Mouse (Mus musculus) frontal cortex, adult 2 months (tissue): ENCODE data around the gene Itgb1. TPM values are rescaled to one million over a fixed set of nuclear protein-coding genes. Genes with fewer than 3 reads are reported as not detected.

ENCODE experiments used
- polyA plus RNA-seq: library from polyadenylated mRNA; depleted of rRNA; stranded (reverse); fragments of >200 nt; gene quantifications from 2 replicates; pipeline ENCODE4 v1.2.3, GENCODE M21; 2012; rRNA removed

Gene Itgb1
- polyA plus RNA-seq, 1 experiment: 41.9 TPM

Other genes starting within 250 kb of the Itgb1 start
- not detected in 2 replicates for gene Gm3952, start 113.0 kb downstream of the Itgb1 start, polyA plus RNA-seq